Mouse (Mus musculus): ENCODE measurements at regions not wholly inside any gene's neighbourhood (a gene's known extent, or its start where the extent isn't known, plus 50 kb on each side); places are given as distances from the start of the nearest gene placed in this dataset.

- TF ChIP-seq POLR2A (IDR thresholded peaks at IDR 0.05; ENCODE audit: borderline replicate concordance, extremely low read depth, insufficient read depth, insufficient read length), result no peak
- ATAC-seq (ENCODE audit: low FRiP score, low read depth) (no peak), DNase-seq (ENCODE audit: low spot score) (no peak)
- Histone ChIP-seq H3K9me3 (ENCODE audit: control insufficient read depth, low read length) (no peaks in the 10 kb centered on the region), H3K27me3 (ENCODE audit: control insufficient read depth, insufficient read depth, low read length) (no peaks in the 10 kb centered on the region), H3K27ac (replicated peaks; ENCODE audit: low read depth, low read length) (no peak overlapping the region), H3K4me1 (ENCODE audit: control insufficient read depth, insufficient read depth, low read length) (peaks cover 7% of the 10 kb centered on the region), H3K36me3 (ENCODE audit: control insufficient read depth, insufficient read depth, low read length) (no peaks in the 10 kb centered on the region), H3K4me3 (replicated peaks; ENCODE audit: low read length) (no peak overlapping the region), H3K4me2 (replicated peaks; ENCODE audit: low read depth, low read length, severe bottlenecking) (no peak overlapping the region), H3K9ac (ENCODE audit: low read depth, low read length, severe bottlenecking) (no peak overlapping the region)
- WGBS, result 88% methylated on average over 6 of the region's 6 CpGs
These were observed 62.7 kb downstream of the Lrrc30 start for GRCm38 (mm10) chr17:67569865-67570264.

- H3K4me1 ChIP-seq (ENCODE audit: control insufficient read depth, insufficient read depth, low read length), result peaks cover 7% of the 10 kb centered on the region
- WGBS, result 72% methylated on average over 11 of the region's 11 CpGs
- H3K4me3 ChIP-seq (replicated peaks; ENCODE audit: low read length), result no peak overlapping the region
- DNase-seq (ENCODE audit: low spot score), result no peak
- TF ChIP-seq POLR2A (IDR thresholded peaks at IDR 0.05; ENCODE audit: borderline replicate concordance, extremely low read depth, insufficient read depth, insufficient read length), result no peak
- no peaks in the 10 kb centered on the region for H3K9me3 ChIP-seq (ENCODE audit: control insufficient read depth, low read length)
- H3K9ac ChIP-seq (ENCODE audit: low read depth, low read length, severe bottlenecking), result no peak overlapping the region
- no peak overlapping the region for H3K4me2 ChIP-seq (replicated peaks; ENCODE audit: low read depth, low read length, severe bottlenecking)
- H3K36me3 ChIP-seq (ENCODE audit: control insufficient read depth, insufficient read depth, low read length), result no peaks in the 10 kb centered on the region
- no peaks in the 10 kb centered on the region for H3K27me3 ChIP-seq (ENCODE audit: control insufficient read depth, insufficient read depth, low read length)
- no peak for ATAC-seq (ENCODE audit: low FRiP score, low read depth)
- H3K27ac ChIP-seq (replicated peaks; ENCODE audit: low read depth, low read length), result no peak overlapping the region
These were observed 66.3 kb downstream of the Lrrc30 start for GRCm38 (mm10) chr17:67566216-67566615.

GRCm38 (mm10) chr17:67565746-67566145, 66.8 kb downstream of the Lrrc30 start:
- no peak overlapping the region for H3K4me2 ChIP-seq (replicated peaks; ENCODE audit: low read depth, low read length, severe bottlenecking)
- WGBS, result 37% methylated on average over 3 of the region's 3 CpGs
- no peak for TF ChIP-seq POLR2A (IDR thresholded peaks at IDR 0.05; ENCODE audit: borderline replicate concordance, extremely low read depth, insufficient read depth, insufficient read length)
- DNase-seq (ENCODE audit: low spot score) (no peak), ATAC-seq (ENCODE audit: low FRiP score, low read depth) (no peak)
- H3K4me3 ChIP-seq (replicated peaks; ENCODE audit: low read length), result no peak overlapping the region
- H3K4me1 ChIP-seq (ENCODE audit: control insufficient read depth, insufficient read depth, low read length), result peaks cover 7% of the 10 kb centered on the region
- no peaks in the 10 kb centered on the region for H3K27me3 ChIP-seq (ENCODE audit: control insufficient read depth, insufficient read depth, low read length)
- no peaks in the 10 kb centered on the region for H3K9me3 ChIP-seq (ENCODE audit: control insufficient read depth, low read length)
- H3K9ac ChIP-seq (ENCODE audit: low read depth, low read length, severe bottlenecking), result no peak overlapping the region
- no peak overlapping the region for H3K27ac ChIP-seq (replicated peaks; ENCODE audit: low read depth, low read length)
- H3K36me3 ChIP-seq (ENCODE audit: control insufficient read depth, insufficient read depth, low read length), result no peaks in the 10 kb centered on the region

- Histone ChIP-seq H3K4me1 (ENCODE audit: control insufficient read depth, insufficient read depth, low read length) (peaks cover 7% of the 10 kb centered on the region), H3K9me3 (ENCODE audit: control insufficient read depth, low read length) (no peaks in the 10 kb centered on the region), H3K27ac (replicated peaks; ENCODE audit: low read depth, low read length) (no peak overlapping the region), H3K27me3 (ENCODE audit: control insufficient read depth, insufficient read depth, low read length) (no peaks in the 10 kb centered on the region), H3K4me2 (replicated peaks; ENCODE audit: low read depth, low read length, severe bottlenecking) (no peak overlapping the region), H3K4me3 (replicated peaks; ENCODE audit: low read length) (no peak overlapping the region), H3K9ac (ENCODE audit: low read depth, low read length, severe bottlenecking) (no peak overlapping the region), H3K36me3 (ENCODE audit: control insufficient read depth, insufficient read depth, low read length) (no peaks in the 10 kb centered on the region)
- DNase-seq (ENCODE audit: low spot score), result no peak
- 76% methylated on average over 3 of the region's 3 CpGs for WGBS
- no peak for ATAC-seq (ENCODE audit: low FRiP score, low read depth)
- no peak for TF ChIP-seq POLR2A (IDR thresholded peaks at IDR 0.05; ENCODE audit: borderline replicate concordance, extremely low read depth, insufficient read depth, insufficient read length)
These were observed 67.7 kb downstream of the Lrrc30 start for GRCm38 (mm10) chr17:67564845-67565244.

GRCm38 (mm10) chr17:67563036-67563435, 69.5 kb downstream of the Lrrc30 start:
- 71% methylated on average over 7 of the region's 7 CpGs for WGBS
- no peak overlapping the region for H3K4me3 ChIP-seq (replicated peaks; ENCODE audit: low read length)
- H3K4me1 ChIP-seq (ENCODE audit: control insufficient read depth, insufficient read depth, low read length), result peaks cover 7% of the 10 kb centered on the region
- no peak for DNase-seq (ENCODE audit: low spot score)
- no peak for ATAC-seq (ENCODE audit: low FRiP score, low read depth)
- H3K9me3 ChIP-seq (ENCODE audit: control insufficient read depth, low read length), result no peaks in the 10 kb centered on the region
- no peaks in the 10 kb centered on the region for H3K27me3 ChIP-seq (ENCODE audit: control insufficient read depth, insufficient read depth, low read length)
- no peak overlapping the region for H3K9ac ChIP-seq (ENCODE audit: low read depth, low read length, severe bottlenecking)
- no peak for TF ChIP-seq POLR2A (IDR thresholded peaks at IDR 0.05; ENCODE audit: borderline replicate concordance, extremely low read depth, insufficient read depth, insufficient read length)
- H3K4me2 ChIP-seq (replicated peaks; ENCODE audit: low read depth, low read length, severe bottlenecking), result no peak overlapping the region
- H3K36me3 ChIP-seq (ENCODE audit: control insufficient read depth, insufficient read depth, low read length), result no peaks in the 10 kb centered on the region
- H3K27ac ChIP-seq (replicated peaks; ENCODE audit: low read depth, low read length), result no peak overlapping the region

GRCm38 (mm10) chr17:67561802-67562201, 70.7 kb downstream of the Lrrc30 start:
- no peak for TF ChIP-seq POLR2A (IDR thresholded peaks at IDR 0.05; ENCODE audit: borderline replicate concordance, extremely low read depth, insufficient read depth, insufficient read length)
- H3K9me3 ChIP-seq (ENCODE audit: control insufficient read depth, low read length), result no peaks in the 10 kb centered on the region
- H3K27me3 ChIP-seq (ENCODE audit: control insufficient read depth, insufficient read depth, low read length), result no peaks in the 10 kb centered on the region
- no peak overlapping the region for H3K4me2 ChIP-seq (replicated peaks; ENCODE audit: low read depth, low read length, severe bottlenecking)
- H3K4me1 ChIP-seq (ENCODE audit: control insufficient read depth, insufficient read depth, low read length), result peaks cover 7% of the 10 kb centered on the region
- ATAC-seq (ENCODE audit: low FRiP score, low read depth), result no peak
- 58% methylated on average over 4 of the region's 4 CpGs for WGBS
- H3K36me3 ChIP-seq (ENCODE audit: control insufficient read depth, insufficient read depth, low read length), result no peaks in the 10 kb centered on the region
- no peak overlapping the region for H3K9ac ChIP-seq (ENCODE audit: low read depth, low read length, severe bottlenecking)
- H3K4me3 ChIP-seq (replicated peaks; ENCODE audit: low read length), result no peak overlapping the region
- no peak overlapping the region for H3K27ac ChIP-seq (replicated peaks; ENCODE audit: low read depth, low read length)
- DNase-seq (ENCODE audit: low spot score), result no peak
